Mouse (Mus musculus) hindbrain, postnatal 0 days (tissue): ENCODE results near the gene Cplx3. TPM values are rescaled to one million over a fixed set of nuclear protein-coding genes. Genes with fewer than 3 reads are reported as not detected.

ENCODE experiments used
- ATAC-seq: fragments of 200-750 bp; cut with Nextera tagmentation; 2 replicates; pipeline ENCODE4 v1.8.0; 2017; ENCODE audit warnings: mild to moderate bottlenecking, moderate TSS enrichment, moderate library complexity
- DNase-seq: peaks from one replicate; pipeline ENCODE4 v3.0.0-alpha.2; 2015; ENCODE audit warnings: low spot score
- H3K27ac ChIP-seq: fragments of 300-500 bp; sonication (generic); 2 replicates; pipeline ENCODE4 v1.5.1; 2014; ENCODE audit warnings: mild to moderate bottlenecking
- H3K27me3 ChIP-seq: fragments of 300-500 bp; sonication (generic); 2 replicates; pipeline ENCODE4 v1.6.1; 2014; ENCODE audit warnings: low read length, mixed read lengths; ENCODE audit not compliant: insufficient read depth
- H3K36me3 ChIP-seq: fragments of 300-500 bp; sonication (generic); 2 replicates; pipeline ENCODE4 v1.6.1; 2014; ENCODE audit warnings: low read length, mixed read lengths; ENCODE audit not compliant: insufficient read depth
- H3K4me1 ChIP-seq: fragments of 300-500 bp; sonication (generic); 2 replicates; pipeline ENCODE4 v1.6.1; 2014; ENCODE audit warnings: antibody characterized with exemption, low read length, mixed read lengths; ENCODE audit not compliant: insufficient read depth
- H3K4me2 ChIP-seq: fragments of 300-500 bp; sonication (generic); 2 replicates; pipeline ENCODE4 v1.6.1; 2014; ENCODE audit warnings: low read depth, mild to moderate bottlenecking, low read length, moderate library complexity, mixed read lengths
- H3K4me3 ChIP-seq: fragments of 300-500 bp; sonication (generic); 2 replicates; pipeline ENCODE4 v1.5.1; 2014; ENCODE audit warnings: low read length
- H3K9ac ChIP-seq: fragments of 300-500 bp; sonication (generic); replicated peaks from 2 replicates; pipeline ENCODE4 v1.6.1; 2014; ENCODE audit warnings: mild to moderate bottlenecking, low read length, moderate library complexity, mixed read lengths
- H3K9me3 ChIP-seq: fragments of 300-500 bp; sonication (generic); 2 replicates; pipeline ENCODE4 v1.6.1; 2016; ENCODE audit warnings: low read length, mixed read lengths
- CTCF ChIP-seq: IDR thresholded peaks from 2 replicates; pipeline ENCODE4 v1.5.1; 2016; ENCODE audit warnings: antibody characterized with exemption, control low read depth, low read depth
- WGBS: fragments of 180-500 bp; shearing (Covaris S2); extraction: QIAGEN DNeasy Blood & Tissue Kit; methylation state at CpG from one replicate; pipeline ENCODE4 v1.1.7; 2014; 5-methylcytosine and 5-hydroxymethylcytosine counted together
- polyA plus RNA-seq: library from polyadenylated mRNA; unstranded; fragments of >200 nt; fragmentation: Nextera tagmentation; extraction: Ambion mirVana; gene quantifications from 2 replicates; pipeline ENCODE4 v1.2.1, GENCODE M21; 2015
- total RNA-seq: library from RNA; depleted of rRNA; stranded (reverse); fragments of >200 nt; gene quantifications from 2 replicates; pipeline ENCODE4 v1.2.3, GENCODE M21; 2014

Cplx3 gene
- total and polyA plus RNA-seq, 2 experiments from 2014 or later: 0.10 to 1.2 TPM

DNA sequence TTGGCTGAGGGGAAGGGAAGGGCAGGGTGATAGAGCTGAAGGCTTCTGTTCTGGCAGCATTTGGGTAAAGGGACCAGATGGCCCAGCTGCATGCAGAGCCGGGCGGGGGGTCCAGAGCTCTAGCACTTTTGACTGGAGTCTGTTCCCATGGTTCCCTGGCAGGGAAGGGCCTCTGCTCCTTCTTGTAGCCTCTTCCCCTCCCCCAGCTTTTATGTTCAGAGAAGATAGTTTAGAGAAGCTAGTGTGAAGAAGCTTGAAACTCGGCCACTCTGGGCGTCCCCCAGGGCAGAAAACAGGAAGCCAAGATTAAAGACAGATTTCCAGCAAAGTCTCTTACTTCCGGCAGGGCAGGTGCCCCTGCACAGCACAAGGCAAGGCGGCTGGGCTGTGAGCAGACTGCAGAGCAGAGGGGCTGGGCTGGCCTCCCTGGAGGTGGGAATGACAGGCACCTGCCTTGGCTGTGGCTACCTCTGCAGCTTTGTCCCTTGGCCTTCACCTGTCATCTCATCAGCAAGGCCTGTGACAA, 44.8 kb upstream of the Cplx3 start:
- 21% methylated on average over 6 of the region's 6 CpGs for WGBS
- Histone ChIP-seq H3K4me3 (no peak overlapping the region), H3K36me3 (no peaks in the 10 kb centered on the region), H3K4me1 (peaks cover 4% of the 10 kb centered on the region; the same call in 1 of the 2 replicates), H3K27ac (peak overlapping the region; percentile 67), H3K27me3 (no peaks in the 10 kb centered on the region), H3K9ac (no peak overlapping the region), H3K9me3 (no peaks in the 10 kb centered on the region), H3K4me2 (no peak overlapping the region)
- peak; percentile 75 for DNase-seq
- ATAC-seq: peak; percentile 72
- no peak for TF ChIP-seq CTCF

GRCm38 (mm10) chr9:57650130-57650785, 44.2 kb upstream of the Cplx3 start:
- H3K9me3 ChIP-seq: no peaks in the 10 kb centered on the region
- 90% methylated on average over 6 of the region's 6 CpGs for WGBS
- TF ChIP-seq CTCF: no peak
- H3K4me3 ChIP-seq: no peak overlapping the region
- peak overlapping the region; percentile 67; the same call in 1 of the 2 replicates for H3K27ac ChIP-seq
- H3K27me3 ChIP-seq: no peaks in the 10 kb centered on the region
- ATAC-seq: no peak
- H3K9ac ChIP-seq: no peak overlapping the region
- DNase-seq: no peak
- H3K4me1 ChIP-seq: peaks cover 4% of the 10 kb centered on the region; the same call in 1 of the 2 replicates
- H3K36me3 ChIP-seq: no peaks in the 10 kb centered on the region
- no peak overlapping the region for H3K4me2 ChIP-seq

GRCm38 (mm10) chr9:57647286-57648108, 41.4 kb upstream of the Cplx3 start:
- no peak overlapping the region for H3K27ac ChIP-seq
- no peaks in the 10 kb centered on the region for H3K36me3 ChIP-seq
- H3K4me1 ChIP-seq: peaks cover 24% of the 10 kb centered on the region
- H3K4me3 ChIP-seq: no peak overlapping the region
- DNase-seq (no peak), ATAC-seq (no peak)
- H3K4me2 ChIP-seq: no peak overlapping the region
- H3K27me3 ChIP-seq: no peaks in the 10 kb centered on the region
- no peak for TF ChIP-seq CTCF
- H3K9me3 ChIP-seq: no peaks in the 10 kb centered on the region
- no peak overlapping the region for H3K9ac ChIP-seq
- 81% methylated on average over 4 of the region's 4 CpGs for WGBS

DNA sequence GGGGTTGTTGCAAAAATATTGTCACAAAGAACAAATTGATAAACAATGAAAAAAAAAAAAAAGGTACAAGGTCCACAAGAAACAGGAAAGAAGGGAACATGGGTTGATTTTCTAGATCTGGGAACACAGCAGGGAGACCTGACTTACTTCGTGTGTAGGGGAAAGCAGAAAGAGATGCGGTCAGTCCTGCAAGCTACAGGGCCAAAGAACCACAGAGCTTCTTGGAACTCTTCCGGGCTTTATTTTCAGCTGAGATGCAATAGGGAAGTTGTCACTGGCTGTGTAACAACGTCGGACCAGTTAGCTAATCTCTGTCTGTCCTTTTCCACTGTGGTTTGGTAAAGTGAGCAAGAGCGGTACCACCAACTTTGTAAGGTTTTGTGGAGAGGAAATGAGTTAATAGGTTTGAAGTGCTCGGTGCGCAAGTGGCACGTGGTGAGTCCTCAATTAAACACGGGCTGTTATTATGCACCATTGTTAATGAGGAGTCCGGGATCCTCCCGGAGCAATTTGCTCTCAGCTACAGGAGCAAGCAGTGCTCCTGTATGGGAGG, 40.5 kb upstream of the Cplx3 start:
- Histone ChIP-seq H3K36me3 (0 out of 2 replicates have a peak, but pooled peaks cover 4% of the 10 kb centered on the region), H3K4me1 (peaks cover 25% of the 10 kb centered on the region), H3K27ac (no peak overlapping the region), H3K27me3 (no peaks in the 10 kb centered on the region), H3K4me3 (no peak overlapping the region), H3K9me3 (no peaks in the 10 kb centered on the region), H3K4me2 (no peak overlapping the region), H3K9ac (no peak overlapping the region)
- ATAC-seq: no peak
- TF ChIP-seq CTCF: no peak
- no peak for DNase-seq
- 66% methylated on average over 12 of the region's 12 CpGs for WGBS

DNA sequence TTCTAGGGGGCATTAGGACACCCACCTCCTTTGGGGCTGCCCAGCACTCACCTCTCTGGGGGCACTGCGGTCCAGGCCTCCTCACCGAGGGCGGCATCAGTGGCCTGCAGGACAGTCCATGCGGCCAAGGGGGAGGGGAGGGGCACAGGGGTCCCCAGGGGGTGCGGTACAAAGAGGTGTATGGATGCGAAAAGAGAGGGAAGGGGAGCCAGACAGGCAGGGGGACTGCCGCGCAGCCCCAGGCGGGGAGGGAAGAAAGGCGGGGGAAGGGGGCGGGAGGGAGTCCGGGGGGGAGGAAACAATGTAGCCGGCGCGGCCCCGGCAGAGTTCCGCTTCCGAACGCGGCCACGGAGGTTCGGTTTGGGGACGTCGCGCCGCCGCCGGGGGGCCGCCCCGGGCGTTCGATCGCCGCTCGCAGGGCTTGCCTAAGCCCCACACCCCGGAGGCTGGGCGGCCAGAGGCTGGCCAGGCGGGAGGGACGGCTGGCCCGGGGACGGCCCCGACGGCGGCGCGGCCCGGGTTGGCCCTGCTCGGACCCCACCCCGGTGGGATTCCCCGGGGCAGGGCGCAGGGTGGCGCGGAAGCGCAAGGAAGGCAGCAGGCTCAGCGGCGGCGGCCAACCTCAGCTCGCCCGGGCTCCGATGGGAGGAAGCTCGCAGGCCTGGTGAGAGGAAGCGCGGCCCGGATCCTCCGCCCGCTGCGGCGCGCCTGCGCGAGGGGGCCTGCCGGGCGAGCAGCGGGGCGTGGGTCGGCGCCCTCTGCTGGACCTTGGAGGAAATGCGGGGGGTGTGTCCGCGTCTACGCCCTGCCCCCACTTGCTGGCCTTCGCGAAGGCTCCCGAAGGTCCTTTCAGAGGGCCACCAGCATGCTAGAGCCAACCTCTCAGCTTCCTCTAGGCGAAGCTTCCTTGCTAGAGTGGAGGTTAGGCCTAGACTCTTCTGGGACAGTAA, 39.1 kb upstream of the Cplx3 start:
- TF ChIP-seq CTCF: peak; percentile 75
- H3K4me1 ChIP-seq: peaks cover 26% of the 10 kb centered on the region
- H3K9me3 ChIP-seq: no peaks in the 10 kb centered on the region
- peak; percentile 94 for DNase-seq
- WGBS: under 1% methylated on average over 48 of the region's 85 CpGs
- peak; percentile 86 for ATAC-seq
- H3K27me3 ChIP-seq: no peaks in the 10 kb centered on the region
- H3K27ac ChIP-seq: peak overlapping the region; percentile 89
- 0 out of 2 replicates have a peak, but pooled peaks cover 4% of the 10 kb centered on the region for H3K36me3 ChIP-seq
- H3K4me2 ChIP-seq: peak overlapping the region; percentile 95
- peak overlapping the region; percentile 95 for H3K4me3 ChIP-seq
- H3K9ac ChIP-seq: peak overlapping the region; percentile 98

DNA sequence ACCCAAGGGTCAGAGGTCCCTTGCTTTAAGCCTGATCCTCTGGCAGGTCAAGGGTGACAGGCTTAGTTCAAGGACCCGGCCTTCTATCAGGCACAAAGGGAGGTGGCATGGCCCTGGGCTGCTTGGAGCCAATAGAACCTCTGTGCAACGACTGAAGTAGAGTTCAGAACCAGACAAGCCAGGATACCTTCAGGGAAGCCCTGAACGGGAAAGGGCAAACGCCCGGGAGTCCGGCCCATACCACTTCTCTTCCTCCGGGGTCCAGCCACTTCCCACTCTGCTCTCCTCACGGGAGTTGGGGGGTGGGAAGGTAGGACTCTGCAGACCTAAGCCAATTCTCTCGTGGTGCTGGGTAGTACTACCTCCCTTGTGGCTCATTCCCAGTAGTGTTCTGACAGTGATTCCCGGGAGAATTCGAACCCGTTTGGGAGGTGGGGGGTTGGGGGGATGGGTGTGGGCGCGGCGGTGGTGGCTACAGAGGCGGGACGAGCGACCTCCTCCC, 38.4 kb upstream of the Cplx3 start:
- Histone ChIP-seq H3K27ac (peak overlapping the region; percentile 89), H3K4me2 (peak overlapping the region; percentile 95), H3K27me3 (no peaks in the 10 kb centered on the region), H3K36me3 (0 out of 2 replicates have a peak, but pooled peaks cover 4% of the 10 kb centered on the region), H3K9ac (peak overlapping the region; percentile 98), H3K9me3 (no peaks in the 10 kb centered on the region), H3K4me3 (peak overlapping the region; percentile 95), H3K4me1 (peaks cover 33% of the 10 kb centered on the region)
- TF ChIP-seq CTCF: no peak
- peak; percentile 30 for ATAC-seq
- DNase-seq: peak; percentile 43
- WGBS: under 1% methylated on average over 18 of the region's 18 CpGs
